Mouse (Mus musculus): ENCODE measurements around the gene Nbl1. TPM values are rescaled to one million over a fixed set of nuclear protein-coding genes. Genes with fewer than 3 reads are reported as not detected.
A peak's percentile ranks its signal among the peaks of the same experiment; 100 is the strongest.

The Nbl1 gene
- polyA plus RNA-seq, 1 experiment from 2014 or later: 167 TPM

GRCm38 (mm10) chr4:139124940-139125339 lies 32.1 kb upstream of the Nbl1 start:
- no peaks in the 10 kb centered on the region for H3K27me3 ChIP-seq
- H3K4me3 ChIP-seq (replicated peaks): no peak overlapping the region
- H3K9ac ChIP-seq: no peak overlapping the region
- 0 out of 2 replicates have a peak, but pooled peaks cover 4% of the 10 kb centered on the region for H3K36me3 ChIP-seq
- H3K4me2 ChIP-seq (replicated peaks): no peak overlapping the region
- no peak for ATAC-seq (ENCODE audit: insufficient number of reproducible peaks, low FRiP score, low TSS enrichment, low read depth)
- peaks cover 26% of the 10 kb centered on the region for H3K4me1 ChIP-seq
- WGBS: 93% methylated on average over 6 of the region's 6 CpGs
- 0 out of 2 replicates have a peak, but pooled peaks cover 11% of the 10 kb centered on the region for H3K9me3 ChIP-seq (replicated peaks)
- H3K27ac ChIP-seq (replicated peaks): no peak overlapping the region

GRCm38 (mm10) chr4:139122557-139122956 lies 29.8 kb upstream of the Nbl1 start:
- WGBS: 89% methylated on average over 4 of the region's 4 CpGs
- H3K9ac ChIP-seq: no peak overlapping the region
- no peak overlapping the region for H3K27ac ChIP-seq (replicated peaks)
- no peak overlapping the region for H3K4me2 ChIP-seq (replicated peaks)
- peaks cover 23% of the 10 kb centered on the region for H3K4me1 ChIP-seq
- H3K9me3 ChIP-seq (replicated peaks): 0 out of 2 replicates have a peak, but pooled peaks cover 11% of the 10 kb centered on the region
- H3K36me3 ChIP-seq: 0 out of 2 replicates have a peak, but pooled peaks cover 4% of the 10 kb centered on the region
- H3K4me3 ChIP-seq (replicated peaks): no peak overlapping the region
- ATAC-seq (ENCODE audit: insufficient number of reproducible peaks, low FRiP score, low TSS enrichment, low read depth): no peak
- no peaks in the 10 kb centered on the region for H3K27me3 ChIP-seq

- Histone ChIP-seq H3K36me3 (no peaks in the 10 kb centered on the region), H3K27ac (replicated peaks) (peak overlapping the region; percentile 69), H3K9ac (no peak overlapping the region), H3K27me3 (no peaks in the 10 kb centered on the region), H3K4me2 (replicated peaks) (no peak overlapping the region), H3K4me3 (replicated peaks) (no peak overlapping the region), H3K9me3 (replicated peaks) (0 out of 2 replicates have a peak, but pooled peaks cover 8% of the 10 kb centered on the region), H3K4me1 (peaks cover 28% of the 10 kb centered on the region)
- WGBS: 39% methylated on average over 7 of the region's 7 CpGs
- ATAC-seq (ENCODE audit: insufficient number of reproducible peaks, low FRiP score, low TSS enrichment, low read depth): no peak
These were observed 28.2 kb upstream of the Nbl1 start for GRCm38 (mm10) chr4:139120998-139121397.

- H3K36me3 ChIP-seq: no peaks in the 10 kb centered on the region
- 37% methylated on average over 4 of the region's 4 CpGs for WGBS
- H3K9ac ChIP-seq: no peak overlapping the region
- H3K4me1 ChIP-seq: peaks cover 32% of the 10 kb centered on the region
- H3K27me3 ChIP-seq: no peaks in the 10 kb centered on the region
- ATAC-seq (ENCODE audit: insufficient number of reproducible peaks, low FRiP score, low TSS enrichment, low read depth): no peak
- H3K4me2 ChIP-seq (replicated peaks): no peak overlapping the region
- H3K27ac ChIP-seq (replicated peaks): peak overlapping the region; percentile 69
- no peak overlapping the region for H3K4me3 ChIP-seq (replicated peaks)
- H3K9me3 ChIP-seq (replicated peaks): 0 out of 2 replicates have a peak, but pooled peaks cover 8% of the 10 kb centered on the region
These were observed 27.6 kb upstream of the Nbl1 start for GRCm38 (mm10) chr4:139120281-139120814.

- 84% methylated on average over 3 of the region's 3 CpGs for WGBS
- no peaks in the 10 kb centered on the region for H3K27me3 ChIP-seq
- no peaks in the 10 kb centered on the region for H3K36me3 ChIP-seq
- H3K27ac ChIP-seq (replicated peaks): no peak overlapping the region
- no peak overlapping the region for H3K4me2 ChIP-seq (replicated peaks)
- H3K9me3 ChIP-seq (replicated peaks): 0 out of 2 replicates have a peak, but pooled peaks cover 1% of the 10 kb centered on the region
- no peak for ATAC-seq (ENCODE audit: insufficient number of reproducible peaks, low FRiP score, low TSS enrichment, low read depth)
- peaks cover 58% of the 10 kb centered on the region for H3K4me1 ChIP-seq
- no peak overlapping the region for H3K4me3 ChIP-seq (replicated peaks)
- no peak overlapping the region for H3K9ac ChIP-seq
These were observed 23.7 kb upstream of the Nbl1 start for GRCm38 (mm10) chr4:139116356-139117063.

GRCm38 (mm10) chr4:139115721-139116120 lies 22.9 kb upstream of the Nbl1 start:
- no peak overlapping the region for H3K4me3 ChIP-seq (replicated peaks)
- H3K36me3 ChIP-seq: no peaks in the 10 kb centered on the region
- H3K4me2 ChIP-seq (replicated peaks): no peak overlapping the region
- H3K9ac ChIP-seq: no peak overlapping the region
- no peaks in the 10 kb centered on the region for H3K9me3 ChIP-seq (replicated peaks)
- 83% methylated on average over 5 of the region's 5 CpGs for WGBS
- H3K27me3 ChIP-seq: no peaks in the 10 kb centered on the region
- ATAC-seq (ENCODE audit: insufficient number of reproducible peaks, low FRiP score, low TSS enrichment, low read depth): no peak
- H3K4me1 ChIP-seq: peaks cover 60% of the 10 kb centered on the region
- H3K27ac ChIP-seq (replicated peaks): no peak overlapping the region

GRCm38 (mm10) chr4:139112482-139112881 lies 19.7 kb upstream of the Nbl1 start:
- Histone ChIP-seq H3K9ac (no peak overlapping the region), H3K4me1 (peaks cover 62% of the 10 kb centered on the region), H3K27me3 (no peaks in the 10 kb centered on the region), H3K36me3 (no peaks in the 10 kb centered on the region), H3K9me3 (replicated peaks) (no peaks in the 10 kb centered on the region), H3K4me3 (replicated peaks) (no peak overlapping the region), H3K27ac (replicated peaks) (no peak overlapping the region), H3K4me2 (replicated peaks) (no peak overlapping the region)
- no peak for ATAC-seq (ENCODE audit: insufficient number of reproducible peaks, low FRiP score, low TSS enrichment, low read depth)
- WGBS: 50% methylated on average over 3 of the region's 3 CpGs

- Histone ChIP-seq H3K9me3 (replicated peaks) (no peaks in the 10 kb centered on the region), H3K4me1 (peaks cover 67% of the 10 kb centered on the region), H3K9ac (no peak overlapping the region), H3K27ac (replicated peaks) (peak overlapping the region; percentile 80), H3K4me3 (replicated peaks) (no peak overlapping the region), H3K4me2 (replicated peaks) (no peak overlapping the region), H3K36me3 (no peaks in the 10 kb centered on the region), H3K27me3 (no peaks in the 10 kb centered on the region)
- ATAC-seq (ENCODE audit: insufficient number of reproducible peaks, low FRiP score, low TSS enrichment, low read depth): no peak; the same call in 1 of the 2 replicates
- 19% methylated on average over 3 of the region's 3 CpGs for WGBS
These were observed 18.6 kb upstream of the Nbl1 start for GRCm38 (mm10) chr4:139111421-139111820.

- H3K4me3 ChIP-seq (replicated peaks): no peak overlapping the region
- peaks cover 65% of the 10 kb centered on the region for H3K4me1 ChIP-seq
- peak overlapping the region; percentile 80 for H3K27ac ChIP-seq (replicated peaks)
- 52% methylated on average over 3 of the region's 3 CpGs for WGBS
- no peak for ATAC-seq (ENCODE audit: insufficient number of reproducible peaks, low FRiP score, low TSS enrichment, low read depth)
- no peak overlapping the region for H3K4me2 ChIP-seq (replicated peaks)
- no peaks in the 10 kb centered on the region for H3K9me3 ChIP-seq (replicated peaks)
- no peaks in the 10 kb centered on the region for H3K27me3 ChIP-seq
- H3K36me3 ChIP-seq: no peaks in the 10 kb centered on the region
- no peak overlapping the region for H3K9ac ChIP-seq
These were observed 18.1 kb upstream of the Nbl1 start for GRCm38 (mm10) chr4:139110858-139111257.

GRCm38 (mm10) chr4:139105453-139105852 lies 12.7 kb upstream of the Nbl1 start:
- Histone ChIP-seq H3K27me3 (no peaks in the 10 kb centered on the region), H3K4me1 (peaks cover 65% of the 10 kb centered on the region), H3K27ac (replicated peaks) (no peak overlapping the region), H3K4me3 (replicated peaks) (no peak overlapping the region), H3K9ac (no peak overlapping the region), H3K9me3 (replicated peaks) (no peaks in the 10 kb centered on the region), H3K36me3 (peaks cover 19% of the 10 kb centered on the region), H3K4me2 (replicated peaks) (no peak overlapping the region)
- ATAC-seq (ENCODE audit: insufficient number of reproducible peaks, low FRiP score, low TSS enrichment, low read depth): no peak
- 100% methylated on average over 1 of the region's 1 CpGs for WGBS

- Histone ChIP-seq H3K9ac (no peak overlapping the region), H3K4me2 (replicated peaks) (no peak overlapping the region), H3K36me3 (peaks cover 19% of the 10 kb centered on the region), H3K4me3 (replicated peaks) (no peak overlapping the region), H3K4me1 (peaks cover 51% of the 10 kb centered on the region), H3K27me3 (no peaks in the 10 kb centered on the region), H3K9me3 (replicated peaks) (no peaks in the 10 kb centered on the region), H3K27ac (replicated peaks) (peak overlapping the region; percentile 88)
- WGBS: 42% methylated on average over 6 of the region's 6 CpGs
- peak; percentile 44 for ATAC-seq (ENCODE audit: insufficient number of reproducible peaks, low FRiP score, low TSS enrichment, low read depth)
These were observed 8.8 kb upstream of the Nbl1 start for GRCm38 (mm10) chr4:139101546-139101945.
